Mouse (Mus musculus): Measurements from ENCODE around the gene Taf5l. TPM values are rescaled to one million over a fixed set of nuclear protein-coding genes. Genes with fewer than 3 reads are reported as not detected.
A peak's percentile ranks its signal among the peaks of the same experiment; 100 is the strongest.
"Not testable (repeated sequence)": the region's sequence is repeated elsewhere in the genome, so short reads cannot be mapped to it uniquely, and the experiment has no call there.

Gene Taf5l
- total and polyA plus RNA-seq, 3 experiments: 24.3 to 36.9 (median 35.0) TPM

- Histone ChIP-seq H3K27me3 (ENCODE audit: insufficient read depth, low read length) (no peaks in the 10 kb centered on the region), H3K4me1 (ENCODE audit: insufficient read depth, low read depth, low read length) (peaks cover 62% of the 10 kb centered on the region), H3K9me3 (replicated peaks) (peaks cover 8% of the 10 kb centered on the region), H3K4me3 (ENCODE audit: low read depth, low read length) (peak overlapping the region; percentile 49; the same call in 1 of the 2 replicates), H3K36me3 (replicated peaks) (peaks cover 50% of the 10 kb centered on the region)
- peak; percentile 61 for ATAC-seq (ENCODE audit: extremely low read depth, insufficient number of reproducible peaks, low FRiP score, poor library complexity, severe bottlenecking)
- TF ChIP-seq GATA2 (IDR thresholded peaks at IDR 0.05; ENCODE audit: borderline replicate concordance, low read depth, low read length): no peak
- peak; percentile 65 for DNase-seq (ENCODE audit: low spot score)
These were observed 42.3 kb downstream of the Taf5l start for GRCm38 (mm10) chr8:123978926-123979325.

GRCm38 (mm10) chr8:123978166-123978838, 42.9 kb downstream of the Taf5l start:
- no peak for TF ChIP-seq CTCF (IDR thresholded peaks at IDR 0.05; ENCODE audit: low read depth, low read length)
- Histone ChIP-seq H3K9me3 (replicated peaks) (peaks cover 8% of the 10 kb centered on the region), H3K36me3 (replicated peaks) (peaks cover 54% of the 10 kb centered on the region), H3K4me3 (ENCODE audit: low read depth, low read length) (peak overlapping the region; percentile 49; the same call in 1 of the 2 replicates), H3K4me1 (ENCODE audit: insufficient read depth, low read depth, low read length) (peaks cover 62% of the 10 kb centered on the region), H3K27me3 (ENCODE audit: insufficient read depth, low read length) (no peaks in the 10 kb centered on the region)
- ATAC-seq (ENCODE audit: extremely low read depth, insufficient number of reproducible peaks, low FRiP score, poor library complexity, severe bottlenecking) (no peak), DNase-seq (ENCODE audit: low spot score) (no peak)

- TF ChIP-seq CTCF (IDR thresholded peaks at IDR 0.05; ENCODE audit: low read depth, low read length) (no peak), TAL1 (conservative IDR thresholded peaks at IDR 0.05; ENCODE audit: low read depth, low read length) (no peak), POLR2AphosphoS5 (IDR thresholded peaks at IDR 0.05; ENCODE audit: insufficient replicate concordance, low read depth, low read length) (no peak), GATA2 (IDR thresholded peaks at IDR 0.05; ENCODE audit: borderline replicate concordance, low read depth, low read length) (no peak), GATA1 (IDR thresholded peaks at IDR 0.05; ENCODE audit: borderline replicate concordance, low read length) (no peak)
- Histone ChIP-seq H3K27me3 (ENCODE audit: insufficient read depth, low read length) (no peaks in the 10 kb centered on the region), H3K9me3 (replicated peaks) (peaks cover 8% of the 10 kb centered on the region), H3K4me1 (ENCODE audit: insufficient read depth, low read depth, low read length) (peaks cover 64% of the 10 kb centered on the region), H3K4me3 (ENCODE audit: low read depth, low read length) (no peak overlapping the region; the same call in 1 of the 2 replicates), H3K36me3 (replicated peaks) (peaks cover 61% of the 10 kb centered on the region)
- no peak for ATAC-seq (ENCODE audit: extremely low read depth, insufficient number of reproducible peaks, low FRiP score, poor library complexity, severe bottlenecking)
- DNase-seq (ENCODE audit: low spot score): no peak
These were observed 43.7 kb downstream of the Taf5l start for GRCm38 (mm10) chr8:123977499-123977898.

- H3K4me1 ChIP-seq (ENCODE audit: insufficient read depth, low read depth, low read length): peaks cover 38% of the 10 kb centered on the region
- H3K36me3 ChIP-seq (replicated peaks): peaks cover 86% of the 10 kb centered on the region
- DNase-seq (ENCODE audit: low spot score) (no peak), ATAC-seq (ENCODE audit: extremely low read depth, insufficient number of reproducible peaks, low FRiP score, poor library complexity, severe bottlenecking) (no peak)
- no peaks in the 10 kb centered on the region for H3K27me3 ChIP-seq (ENCODE audit: insufficient read depth, low read length)
- TF ChIP-seq POLR2AphosphoS5 (IDR thresholded peaks at IDR 0.05; ENCODE audit: insufficient replicate concordance, low read depth, low read length) (no peak), GATA2 (IDR thresholded peaks at IDR 0.05; ENCODE audit: borderline replicate concordance, low read depth, low read length) (no peak), CTCF (IDR thresholded peaks at IDR 0.05; ENCODE audit: low read depth, low read length) (no peak), GATA1 (IDR thresholded peaks at IDR 0.05; ENCODE audit: borderline replicate concordance, low read length) (no peak), TAL1 (conservative IDR thresholded peaks at IDR 0.05; ENCODE audit: low read depth, low read length) (no peak)
- peaks cover 8% of the 10 kb centered on the region for H3K9me3 ChIP-seq (replicated peaks)
- no peak overlapping the region for H3K4me3 ChIP-seq (ENCODE audit: low read depth, low read length)
These were observed 47.7 kb downstream of the Taf5l start for GRCm38 (mm10) chr8:123973495-123973894.

GRCm38 (mm10) chr8:123966896-123967295, 54.3 kb downstream of the Taf5l start:
- Histone ChIP-seq H3K4me3 (ENCODE audit: low read depth, low read length) (no peak overlapping the region), H3K9me3 (replicated peaks) (no peaks in the 10 kb centered on the region), H3K4me1 (ENCODE audit: insufficient read depth, low read depth, low read length) (peaks cover 10% of the 10 kb centered on the region; the same call in 1 of the 2 replicates), H3K27me3 (ENCODE audit: insufficient read depth, low read length) (no peaks in the 10 kb centered on the region), H3K36me3 (replicated peaks) (peaks cover 95% of the 10 kb centered on the region)
- TF ChIP-seq POLR2AphosphoS5 (IDR thresholded peaks at IDR 0.05; ENCODE audit: insufficient replicate concordance, low read depth, low read length): no peak
- TF ChIP-seq GATA1 (IDR thresholded peaks at IDR 0.05; ENCODE audit: borderline replicate concordance, low read length): no peak
- no peak for TF ChIP-seq GATA2 (IDR thresholded peaks at IDR 0.05; ENCODE audit: borderline replicate concordance, low read depth, low read length)
- no peak for TF ChIP-seq CTCF (IDR thresholded peaks at IDR 0.05; ENCODE audit: low read depth, low read length)
- TF ChIP-seq TAL1 (conservative IDR thresholded peaks at IDR 0.05; ENCODE audit: low read depth, low read length): no peak
- ATAC-seq (ENCODE audit: extremely low read depth, insufficient number of reproducible peaks, low FRiP score, poor library complexity, severe bottlenecking) (no peak), DNase-seq (ENCODE audit: low spot score) (no peak)

- no peaks in the 10 kb centered on the region for H3K9me3 ChIP-seq (replicated peaks)
- ATAC-seq (ENCODE audit: extremely low read depth, insufficient number of reproducible peaks, low FRiP score, poor library complexity, severe bottlenecking) (no peak), DNase-seq (ENCODE audit: low spot score) (no peak)
- H3K27me3 ChIP-seq (ENCODE audit: insufficient read depth, low read length): no peaks in the 10 kb centered on the region
- peaks cover 95% of the 10 kb centered on the region for H3K36me3 ChIP-seq (replicated peaks)
- TF ChIP-seq GATA2 (IDR thresholded peaks at IDR 0.05; ENCODE audit: borderline replicate concordance, low read depth, low read length): no peak
- TF ChIP-seq POLR2AphosphoS5 (IDR thresholded peaks at IDR 0.05; ENCODE audit: insufficient replicate concordance, low read depth, low read length): no peak
- no peak for TF ChIP-seq GATA1 (IDR thresholded peaks at IDR 0.05; ENCODE audit: borderline replicate concordance, low read length)
- H3K4me3 ChIP-seq (ENCODE audit: low read depth, low read length): no peak overlapping the region
- peaks cover 5% of the 10 kb centered on the region; the same call in 1 of the 2 replicates for H3K4me1 ChIP-seq (ENCODE audit: insufficient read depth, low read depth, low read length)
These were observed 59.8 kb downstream of the Taf5l start for GRCm38 (mm10) chr8:123961371-123961770.

GRCm38 (mm10) chr8:123960556-123960955, 60.6 kb downstream of the Taf5l start:
- H3K4me1 ChIP-seq (ENCODE audit: insufficient read depth, low read depth, low read length); H3K4me3 ChIP-seq (ENCODE audit: low read depth, low read length); DNase-seq (ENCODE audit: low spot score); H3K27me3 ChIP-seq (ENCODE audit: insufficient read depth, low read length); H3K9me3 ChIP-seq (replicated peaks); ATAC-seq (ENCODE audit: extremely low read depth, insufficient number of reproducible peaks, low FRiP score, poor library complexity, severe bottlenecking): not testable (repeated sequence)
- H3K36me3 ChIP-seq (replicated peaks): peaks cover 95% of the 10 kb centered on the region
